Mouse (Mus musculus) thymus, postnatal 14 days (tissue): Measurements from ENCODE around the gene Opn4.

Source experiments
- DNase-seq: peaks from one replicate; pipeline ENCODE4 v3.0.0; 2021

Gene Opn4

GRCm38 (mm10) chr14:34599941-34600340 lies at the start of gene Opn4:
Gene Opn4 (minus strand): TSS chr14:34600142.
- DNase-seq: no peak

DNA sequence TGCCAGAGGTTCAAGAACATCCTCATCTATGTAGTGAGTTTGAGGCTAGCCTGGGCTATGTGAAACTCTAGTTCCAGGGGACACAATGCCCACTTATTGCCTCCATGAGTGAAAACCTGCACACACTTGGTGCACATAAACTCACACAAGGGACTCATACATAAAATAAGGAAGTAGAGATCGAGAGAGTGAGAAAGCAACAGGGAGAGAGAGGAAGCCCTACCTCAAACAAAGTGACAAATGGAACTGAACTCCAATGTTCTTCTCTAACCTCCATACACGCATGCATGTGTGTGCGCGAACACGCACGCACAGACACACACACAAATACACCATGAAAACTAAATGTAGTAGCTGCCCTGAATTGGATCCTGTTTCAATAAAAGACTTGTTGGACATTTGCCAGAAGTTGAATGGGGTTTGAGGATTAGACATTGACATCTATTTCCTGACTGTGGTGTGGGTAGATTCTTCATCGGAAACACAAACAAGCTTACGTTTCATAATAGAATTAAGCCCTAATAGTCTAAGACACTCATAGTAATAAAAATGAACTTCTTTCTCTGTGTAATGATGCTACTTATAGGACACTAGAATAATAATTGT lies 48.0 kb upstream of the Opn4 start:
- no peak for DNase-seq

DNA sequence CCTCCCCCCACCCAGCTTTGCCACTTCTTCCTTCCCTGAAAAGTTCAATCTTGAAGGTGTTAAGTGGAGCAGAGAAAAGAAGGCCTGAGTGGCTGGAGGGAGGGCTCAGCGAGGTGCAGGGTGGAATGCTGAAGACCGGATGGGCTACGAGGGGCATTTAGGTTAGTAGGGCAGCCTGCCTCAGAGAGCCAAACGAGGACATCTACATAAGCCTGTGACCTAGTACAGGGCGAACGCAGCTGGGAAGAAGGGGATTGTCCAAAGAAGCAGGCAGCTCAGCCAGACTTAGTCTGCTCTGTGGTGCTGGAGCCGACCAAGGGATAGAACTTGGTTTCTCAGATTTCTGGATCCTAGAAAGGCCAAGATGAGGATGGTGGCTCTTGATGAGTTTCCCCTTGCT lies 44.2 kb upstream of the Opn4 start:
- no peak for DNase-seq

- no peak for DNase-seq
Observed at GRCm38 (mm10) chr14:34635721-34636120, 35.8 kb upstream of the Opn4 start.

DNA sequence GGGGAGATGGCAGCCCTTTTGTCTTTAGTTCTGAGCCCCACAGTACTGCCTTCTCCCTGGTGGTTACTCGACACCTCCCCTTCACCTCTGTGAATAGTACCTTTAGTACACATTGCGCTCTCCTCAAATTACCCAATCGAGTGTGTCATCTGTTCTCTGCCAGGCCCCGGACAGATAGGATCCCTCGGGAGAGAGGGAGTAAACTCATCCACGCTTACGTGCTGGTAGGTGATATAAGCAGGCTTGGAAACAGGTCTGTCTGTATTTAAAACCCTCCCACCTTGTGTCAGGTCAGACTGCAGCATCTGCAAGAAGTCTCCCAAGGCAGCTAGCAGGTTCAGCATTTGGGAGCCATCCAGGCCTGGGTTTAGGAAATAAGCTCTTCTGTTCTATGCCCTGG lies 35.2 kb upstream of the Opn4 start:
- DNase-seq: no peak

- no peak for DNase-seq
Observed at GRCm38 (mm10) chr14:34632722-34633448, 32.9 kb upstream of the Opn4 start.

DNA sequence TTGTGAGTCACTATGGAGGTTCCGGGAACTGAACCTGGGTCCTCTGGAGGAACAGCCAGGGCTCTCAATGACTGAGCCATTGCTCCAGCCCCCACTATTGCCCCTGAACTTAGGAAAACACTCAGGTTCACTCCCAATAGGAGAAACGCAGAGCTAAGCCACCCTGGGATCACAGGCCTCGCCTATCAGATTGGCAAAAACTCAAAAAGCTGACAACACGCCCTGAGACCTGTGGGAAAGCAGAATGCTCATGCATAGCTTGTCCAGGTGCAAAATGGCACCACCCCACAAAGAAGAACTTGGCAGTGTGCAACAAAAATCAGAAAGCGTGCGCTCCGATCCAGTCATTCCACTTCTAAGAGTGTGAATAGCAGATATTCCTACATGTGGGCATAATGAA lies 26.9 kb upstream of the Opn4 start:
- DNase-seq: no peak

DNA sequence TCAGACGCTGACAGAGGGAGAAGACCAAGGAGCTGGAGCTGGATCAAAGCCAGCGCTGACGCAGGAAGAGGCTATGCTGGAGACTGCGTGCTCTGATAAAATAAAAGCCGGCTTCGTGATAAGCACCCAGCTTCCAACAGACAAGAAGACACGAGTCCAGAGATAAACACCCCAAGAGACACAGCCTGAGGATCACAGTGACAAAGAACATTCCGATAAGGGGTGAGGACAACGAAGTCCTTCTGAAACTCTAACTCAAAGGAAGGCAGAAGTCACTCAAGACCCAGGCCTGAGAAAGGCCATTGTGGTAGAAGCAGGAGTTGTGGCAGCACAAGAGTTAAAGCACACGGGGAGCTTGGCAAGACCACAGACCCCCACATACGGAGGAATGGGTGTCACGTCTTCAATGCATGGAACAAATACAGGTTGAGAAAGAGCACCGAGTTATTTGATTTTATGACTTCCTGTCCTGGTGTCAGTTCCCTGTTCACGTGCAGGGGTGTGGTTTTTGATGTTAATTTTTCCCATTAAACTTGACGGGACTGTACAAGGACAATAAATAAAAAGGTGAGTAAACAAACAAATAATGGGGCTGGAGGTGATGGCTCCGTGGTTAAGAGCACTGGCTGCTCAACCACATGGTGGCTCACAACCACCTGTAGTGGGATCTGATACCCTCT lies 23.7 kb upstream of the Opn4 start:
- no peak for DNase-seq

- DNase-seq: no peak
Observed at GRCm38 (mm10) chr14:34623074-34623473, 23.1 kb upstream of the Opn4 start.

GRCm38 (mm10) chr14:34620611-34621376 lies 20.9 kb upstream of the Opn4 start:
- peak; percentile 77 for DNase-seq

DNA sequence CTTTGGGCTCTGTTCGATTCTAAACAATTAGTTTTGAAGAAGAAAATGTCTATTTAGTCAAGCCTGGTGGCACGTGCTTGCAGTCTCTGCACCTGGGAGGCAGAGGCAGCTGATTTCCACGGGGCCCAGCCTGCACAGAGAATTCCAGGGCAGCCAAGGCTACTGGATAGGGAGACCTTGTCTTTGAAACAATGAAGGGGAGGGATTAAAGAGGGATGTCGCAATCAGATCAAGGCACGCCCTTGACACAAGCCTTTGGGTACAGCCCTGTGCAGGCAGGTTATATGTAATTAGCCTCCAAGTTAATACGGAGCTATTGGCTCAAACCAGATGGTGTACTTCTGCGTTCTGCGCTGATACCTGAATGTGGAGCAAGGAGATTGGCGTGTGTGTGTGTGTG lies 18.9 kb upstream of the Opn4 start:
- no peak for DNase-seq

DNA sequence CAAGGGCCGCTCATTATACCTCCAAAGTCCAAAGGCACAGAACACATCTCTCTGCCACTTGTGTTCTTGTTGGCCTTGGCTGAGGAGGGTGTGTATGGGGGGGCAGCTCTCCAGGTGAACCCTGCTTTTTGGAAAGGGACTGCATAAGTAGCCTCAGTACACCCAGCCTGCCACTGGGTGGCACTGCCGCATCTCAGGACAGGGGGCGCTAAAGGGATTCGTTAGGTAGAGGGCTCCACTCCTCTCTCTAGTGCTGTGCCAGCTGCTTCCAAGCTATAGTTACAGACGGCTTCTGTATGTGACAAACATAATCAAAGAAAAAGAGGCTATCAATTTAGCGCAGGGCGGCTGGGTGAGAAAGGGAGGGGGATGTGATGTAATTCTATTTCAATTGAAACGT lies 16.9 kb upstream of the Opn4 start:
- peak; percentile 94 for DNase-seq

DNA sequence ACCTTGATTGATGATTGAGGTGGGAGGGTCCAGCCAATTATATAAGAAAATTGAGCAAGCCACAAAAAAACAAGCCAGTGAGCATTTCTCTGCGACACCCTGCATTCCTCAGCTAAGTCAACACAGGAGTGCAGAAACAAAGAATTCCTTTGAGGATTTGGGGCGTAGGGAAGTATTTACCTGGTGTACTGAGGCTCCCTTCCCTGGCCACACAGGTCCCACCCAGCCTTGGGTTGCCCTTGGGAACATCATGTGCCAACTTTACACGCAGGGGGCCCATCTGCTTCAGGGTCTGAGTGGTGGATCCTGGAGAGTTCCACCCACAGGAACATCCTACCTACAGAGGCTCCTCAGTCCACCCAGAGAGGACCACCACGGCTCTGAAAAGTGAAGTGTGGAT lies 15.7 kb upstream of the Opn4 start:
- DNase-seq: no peak

- DNase-seq: peak; percentile 58
Observed at GRCm38 (mm10) chr14:34615082-34615481, 15.1 kb upstream of the Opn4 start.

DNA sequence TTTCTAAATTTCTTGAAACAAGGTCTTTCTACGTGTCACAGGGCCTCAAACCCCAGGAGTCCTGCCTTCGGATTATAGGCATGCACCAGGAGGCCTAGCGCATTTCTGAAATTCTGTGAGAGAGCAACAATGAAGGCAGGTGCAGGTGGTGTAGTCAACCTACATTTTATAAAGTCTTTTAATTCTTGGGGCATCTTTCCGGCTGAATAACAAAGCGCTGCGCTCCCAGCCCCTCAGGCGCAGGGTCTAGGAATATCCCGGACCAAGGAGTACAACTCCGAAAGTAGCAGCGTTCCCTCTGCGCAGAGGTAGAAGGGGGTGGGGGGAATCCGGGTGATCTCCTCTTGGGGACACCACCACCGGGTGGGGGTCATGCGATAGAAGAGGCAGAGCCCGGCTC lies 14.6 kb upstream of the Opn4 start:
- DNase-seq: peak; percentile 24

DNA sequence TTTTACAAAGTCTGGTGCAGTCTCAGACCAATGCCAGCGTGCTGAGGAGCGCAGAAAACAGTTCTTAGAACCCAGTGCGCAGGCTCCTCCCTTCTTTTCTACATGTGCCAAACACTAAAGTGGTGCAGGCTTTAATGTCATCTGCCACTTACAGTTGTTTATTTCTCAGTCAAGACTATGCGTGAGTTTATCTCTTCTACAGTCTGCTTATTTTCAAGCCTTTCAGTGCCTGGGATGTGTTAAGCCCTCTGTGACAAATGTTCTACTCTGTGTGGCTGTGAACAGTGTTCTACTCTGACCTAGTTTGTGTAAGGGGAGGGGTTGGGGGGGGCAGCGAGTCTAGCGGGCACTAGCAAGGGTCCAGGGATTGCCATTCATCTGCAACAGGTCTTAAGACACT lies 13.6 kb upstream of the Opn4 start:
- no peak for DNase-seq

DNA sequence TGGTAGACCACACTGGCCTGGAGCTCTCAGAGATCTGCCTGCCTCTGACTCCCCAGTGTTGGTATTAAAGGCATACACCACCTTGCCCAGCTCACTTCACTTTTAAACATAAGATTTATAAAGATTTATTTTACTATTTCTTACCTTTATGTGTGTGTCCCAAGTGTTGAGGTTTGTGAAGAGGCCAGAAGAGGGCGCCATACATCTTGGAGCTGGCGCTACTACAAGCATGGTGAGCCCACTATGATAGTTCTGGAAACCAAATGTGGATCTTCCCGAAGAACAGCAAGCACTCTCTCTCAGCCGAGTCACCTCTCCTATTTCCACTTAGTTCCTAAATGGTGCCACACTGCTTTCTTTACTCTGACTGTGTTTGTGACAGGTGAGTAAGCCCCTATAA lies 12.3 kb upstream of the Opn4 start:
- DNase-seq: peak; percentile 60

DNA sequence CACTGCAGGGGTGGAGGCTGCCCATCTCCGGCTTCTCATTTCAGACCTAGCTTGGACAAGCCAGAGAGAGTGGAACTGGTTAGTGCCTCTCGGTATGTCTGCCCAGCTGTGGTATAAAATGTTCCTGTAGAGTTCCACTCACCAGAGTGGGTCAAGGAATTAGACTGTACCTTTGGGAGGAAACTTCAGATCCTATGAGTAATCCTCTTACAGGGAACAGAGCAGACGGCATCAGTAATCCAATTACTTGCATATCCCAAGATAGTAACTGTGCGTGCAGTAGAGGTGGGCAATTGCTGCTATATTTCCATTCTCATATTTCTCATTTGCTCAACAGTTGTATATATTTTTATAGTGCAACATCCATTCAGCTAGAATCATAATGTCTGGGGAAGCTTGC lies 11.6 kb upstream of the Opn4 start:
- DNase-seq: no peak

- DNase-seq: no peak
Observed at GRCm38 (mm10) chr14:34601910-34602309, 2.0 kb upstream of the Opn4 start.

GRCm38 (mm10) chr14:34595596-34596255 lies 4.2 kb downstream of the Opn4 start:
- no peak for DNase-seq

- no peak for DNase-seq
Observed at GRCm38 (mm10) chr14:34591741-34592535, 8.0 kb downstream of the Opn4 start.
